In genomic region chr4:85102168-85102567, GRCm38 (mm10) we compare ENCODE assay signal across 31 mouse cellular contexts.
"Had no signal": no experiment of that assay in that cellular context is flagged by ENCODE, and none has a peak within 500 bp of the region (broad histone marks: within the 10 kb centered on the region; RNA-seq: fewer than 3 reads in every experiment).

No protein-coding gene starts in this region.

- H3K4me2 ChIP-seq: limb, embryonic 12.5 days; limb, embryonic 13.5 days; limb, embryonic 15.5 days; liver, embryonic 11.5 days; liver, embryonic 12.5 days; liver, embryonic 13.5 days; liver, embryonic 15.5 days; lung, embryonic 14.5 days; lung, embryonic 15.5 days; midbrain, embryonic 12.5 days; midbrain, embryonic 13.5 days; midbrain, embryonic 15.5 days; neural tube, embryonic 12.5 days had no signal

- H3K4me3 ChIP-seq: left cerebral cortex, adult 2 months; limb, embryonic 10.5 days; limb, embryonic 12.5 days; limb, embryonic 13.5 days; limb, embryonic 15.5 days; liver, embryonic 12.5 days; liver, embryonic 13.5 days; liver, embryonic 15.5 days; lung, embryonic 15.5 days; megakaryocyte, embryonic 14.5 days; midbrain, embryonic 12.5 days; midbrain, embryonic 13.5 days; midbrain, embryonic 15.5 days; myocyte; neural tube, embryonic 12.5 days had no signal

- H3K36me3 ChIP-seq: limb, embryonic 10.5 days; limb, embryonic 15.5 days; liver, embryonic 12.5 days; liver, embryonic 13.5 days; liver, embryonic 15.5 days; lung, embryonic 15.5 days; midbrain, embryonic 13.5 days; midbrain, embryonic 15.5 days had no signal

- H3K9me3 ChIP-seq: limb, embryonic 10.5 days; limb, embryonic 12.5 days; limb, embryonic 13.5 days; limb, embryonic 15.5 days; liver, embryonic 12.5 days; liver, embryonic 13.5 days; liver, embryonic 15.5 days; lung, embryonic 15.5 days; megakaryocyte, embryonic 14.5 days; midbrain, embryonic 12.5 days; midbrain, embryonic 13.5 days; midbrain, embryonic 15.5 days; neural tube, embryonic 12.5 days had no signal

- H3K27ac ChIP-seq: left cerebral cortex, adult 2 months; limb, embryonic 10.5 days; limb, embryonic 12.5 days; limb, embryonic 13.5 days; limb, embryonic 15.5 days; liver, embryonic 12.5 days; liver, embryonic 13.5 days; liver, embryonic 14.5 days; liver, embryonic 15.5 days; lung, embryonic 15.5 days; macrophage; midbrain, embryonic 12.5 days; midbrain, embryonic 13.5 days; midbrain, embryonic 15.5 days; neural tube, embryonic 12.5 days had no signal

- H3K9ac ChIP-seq: limb, embryonic 12.5 days; limb, embryonic 13.5 days; limb, embryonic 15.5 days; liver, embryonic 12.5 days; liver, embryonic 13.5 days; liver, embryonic 14.5 days; liver, embryonic 15.5 days; liver, postnatal 0 days; lung, embryonic 14.5 days; lung, embryonic 15.5 days; midbrain, embryonic 12.5 days; midbrain, embryonic 13.5 days; midbrain, embryonic 15.5 days; neural tube, embryonic 12.5 days had no signal

- ATAC-seq: liver, embryonic 12.5 days; liver, postnatal 0 days; lung, postnatal 0 days; midbrain, embryonic 13.5 days; midbrain, embryonic 15.5 days; midbrain, embryonic 16.5 days had no signal

- DNase-seq: left cerebral cortex, postnatal 4 days; liver; liver, embryonic 13.5 days; liver, postnatal 0 days; lung, adult 18-20 months; lung, adult 2 months; lung, embryonic 14.5 days; lung, postnatal 10 days; lung, postnatal 14 days; lung, postnatal 36 days; lung, postnatal 4 days; midbrain, embryonic 14.5 days had no signal

- H3K27me3 ChIP-seq: limb, embryonic 12.5 days; limb, embryonic 13.5 days; limb, embryonic 15.5 days; liver, embryonic 12.5 days; liver, embryonic 13.5 days; liver, embryonic 15.5 days; lung, embryonic 15.5 days; megakaryocyte, embryonic 14.5 days; midbrain, embryonic 12.5 days; midbrain, embryonic 13.5 days; midbrain, embryonic 15.5 days; neural tube, embryonic 12.5 days had no signal

- H3K4me1 ChIP-seq: limb, embryonic 10.5 days; limb, embryonic 12.5 days; limb, embryonic 13.5 days; limb, embryonic 15.5 days; liver, embryonic 12.5 days; liver, embryonic 13.5 days; liver, embryonic 15.5 days; lung, embryonic 15.5 days; midbrain, embryonic 12.5 days; midbrain, embryonic 13.5 days; midbrain, embryonic 15.5 days; neural tube, embryonic 12.5 days had no signal
